Mouse (Mus musculus) heart, adult 2 months (tissue): ENCODE measurements around the gene Cecr2.
"Not testable (repeated sequence)": the region's sequence is repeated elsewhere in the genome, so short reads cannot be mapped to it uniquely, and the experiment has no call there.

ENCODE experiments used
- CTCF ChIP-seq: fragments of 200-600 bp; IDR thresholded peaks from 2 replicates; pipeline ENCODE4 v1.8.1; 2022; ENCODE audit warnings: antibody characterized with exemption, mild to moderate bottlenecking, moderate library complexity
- POLR2A ChIP-seq: fragments of 200-500 bp; IDR thresholded peaks from 2 replicates; pipeline ENCODE4 v1.6.1; 2011; ENCODE audit warnings: mild to moderate bottlenecking, low read depth, low read length, control low read depth; ENCODE audit not compliant: insufficient read depth

DNA sequence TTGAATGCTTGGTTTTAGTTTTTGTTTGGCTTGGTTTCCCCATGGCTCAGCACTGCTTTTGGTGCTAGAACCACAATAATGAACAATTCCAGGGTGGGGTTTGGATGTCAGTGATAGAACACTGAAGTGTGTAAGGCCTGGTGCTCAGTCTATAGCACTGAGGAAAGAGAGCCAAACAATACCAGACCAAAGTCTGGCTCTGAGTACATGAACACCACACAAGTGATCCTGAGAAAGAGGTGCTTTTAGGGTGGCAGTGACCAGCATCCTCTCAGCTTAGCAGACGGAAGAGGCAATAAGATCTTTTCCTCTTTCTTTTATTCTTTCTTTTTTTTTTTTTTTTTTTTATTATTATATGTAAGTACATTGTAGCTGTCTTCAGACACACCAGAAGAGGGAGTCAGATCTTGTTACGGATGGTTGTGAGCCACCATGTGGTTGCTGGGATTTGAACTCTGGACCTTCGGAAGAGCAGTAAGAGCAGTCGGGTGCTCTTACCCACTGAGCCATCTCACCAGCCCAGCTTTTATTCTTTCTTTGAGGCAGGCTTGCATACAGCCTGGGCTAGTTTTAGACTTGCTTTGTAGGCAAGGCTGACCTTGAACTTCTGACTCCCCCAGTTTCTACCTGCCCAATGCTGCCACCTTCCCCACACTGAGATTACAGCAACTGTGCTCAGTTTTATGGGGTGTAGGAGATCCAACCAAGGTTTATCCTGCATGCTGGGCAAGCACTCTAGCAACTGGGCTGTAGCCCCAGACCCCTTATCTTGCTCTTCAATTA is 18.7 kb upstream of the Cecr2 start:
- TF ChIP-seq CTCF, result peak; percentile 26; the same call in 1 of the 2 replicates
- TF ChIP-seq POLR2A, result not testable (repeated sequence)
